Mouse (Mus musculus) heart, postnatal 4 days (tissue): ENCODE measurements around the gene Vgll4. TPM values are rescaled to one million over a fixed set of nuclear protein-coding genes. Genes with fewer than 3 reads are reported as not detected.
"Not testable (repeated sequence)": the region's sequence is repeated elsewhere in the genome, so short reads cannot be mapped to it uniquely, and the experiment has no call there.

Source experiments
- DNase-seq: peaks from one replicate; pipeline ENCODE4 v3.0.0; 2021
- total RNA-seq, 2 experiments: library from RNA; stranded (reverse); gene quantifications; 2 replicates each; pipeline ENCODE4 v1.2.3; 2021

The Vgll4 gene
- total RNA-seq, 2 experiments from 2014 or later, result 37.4 to 40.4 TPM

DNA sequence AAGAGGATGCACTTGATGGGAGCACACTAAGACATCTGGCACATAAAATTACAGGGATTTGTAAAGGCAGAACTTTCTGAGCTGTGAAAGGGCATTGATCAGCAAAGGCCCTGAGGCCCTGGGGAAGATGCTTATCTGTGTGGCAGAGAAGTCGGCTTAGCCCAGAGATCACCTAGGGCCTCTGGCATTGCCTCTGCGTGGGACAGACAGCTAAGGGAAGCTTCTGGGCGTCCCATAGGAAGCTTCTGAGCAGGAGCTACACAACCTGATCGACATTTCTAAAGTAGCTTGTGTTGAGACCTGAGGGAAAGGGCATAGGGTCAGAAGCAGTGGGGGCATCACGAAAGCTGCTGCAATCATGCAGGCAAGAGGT lies 32.9 kb downstream of the Vgll4 start:
- no peak for DNase-seq

DNA sequence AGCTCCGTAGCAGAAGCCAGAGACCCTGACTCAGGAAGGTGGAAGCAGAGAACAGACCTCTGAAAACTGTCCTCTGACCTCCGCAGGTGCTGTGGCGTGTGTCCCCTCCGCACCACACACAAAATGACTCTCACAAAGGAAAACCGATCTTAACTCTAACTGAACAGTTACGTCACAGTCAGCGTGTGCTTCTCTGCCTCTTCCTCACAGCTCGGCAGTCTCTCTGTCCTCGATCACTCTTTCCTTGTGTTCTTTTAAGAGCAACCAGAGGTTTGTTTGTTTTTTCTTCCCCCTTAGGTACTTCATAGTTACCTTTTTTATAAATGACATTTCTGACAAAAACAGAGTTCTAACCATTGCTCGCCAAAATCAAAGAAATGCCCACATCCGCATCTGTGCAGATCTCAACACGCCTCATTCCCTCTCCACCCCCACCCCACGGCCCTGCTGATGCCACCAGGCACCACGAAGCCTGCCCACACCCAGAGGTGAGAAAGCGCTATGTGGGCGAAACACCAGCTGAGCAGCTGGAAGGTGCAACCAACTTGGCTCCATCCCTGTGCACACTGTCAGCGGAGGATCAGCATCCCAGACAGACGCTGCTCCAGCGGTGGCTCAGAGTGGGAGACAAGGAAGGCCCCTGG lies 33.4 kb downstream of the Vgll4 start:
- no peak for DNase-seq

DNA sequence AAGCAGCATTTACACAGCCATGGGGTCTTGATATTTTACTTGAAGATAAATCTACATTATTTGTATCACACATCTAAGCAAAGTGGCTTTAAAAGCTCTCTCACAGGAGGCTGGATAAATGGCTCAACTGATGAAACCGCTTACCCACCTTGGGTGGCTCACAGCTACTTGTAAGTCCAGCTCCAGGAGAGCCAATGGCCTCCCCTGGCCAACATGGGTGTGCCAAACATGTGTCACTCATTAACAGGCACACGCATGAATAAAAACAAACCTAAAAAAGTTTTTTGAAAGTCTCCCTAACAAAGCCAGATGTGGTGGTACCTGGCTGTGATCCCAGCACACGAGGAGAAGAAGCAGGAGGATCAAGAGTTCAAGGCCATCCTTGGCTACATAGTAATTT lies 34.4 kb downstream of the Vgll4 start:
- DNase-seq, result no peak

DNA sequence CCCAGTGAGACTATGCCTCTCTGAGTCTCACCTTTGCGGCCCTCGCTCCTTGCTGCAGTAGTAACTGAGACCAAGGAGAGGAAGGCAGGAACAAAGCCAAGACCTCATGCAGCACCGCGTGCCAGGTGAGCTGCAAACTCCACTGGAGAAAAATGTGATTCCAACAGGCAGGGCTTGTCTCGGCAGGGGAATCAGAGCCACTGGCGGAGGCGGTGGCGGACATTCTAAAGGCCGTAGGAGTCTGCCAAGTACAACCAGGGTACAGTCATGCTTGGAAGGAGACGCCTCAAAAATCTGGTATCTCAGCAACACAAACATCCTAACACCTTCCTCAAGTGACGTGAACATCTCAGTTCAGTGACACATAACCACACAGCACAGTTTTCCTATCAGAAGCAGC lies 35.7 kb downstream of the Vgll4 start:
- no peak for DNase-seq

DNA sequence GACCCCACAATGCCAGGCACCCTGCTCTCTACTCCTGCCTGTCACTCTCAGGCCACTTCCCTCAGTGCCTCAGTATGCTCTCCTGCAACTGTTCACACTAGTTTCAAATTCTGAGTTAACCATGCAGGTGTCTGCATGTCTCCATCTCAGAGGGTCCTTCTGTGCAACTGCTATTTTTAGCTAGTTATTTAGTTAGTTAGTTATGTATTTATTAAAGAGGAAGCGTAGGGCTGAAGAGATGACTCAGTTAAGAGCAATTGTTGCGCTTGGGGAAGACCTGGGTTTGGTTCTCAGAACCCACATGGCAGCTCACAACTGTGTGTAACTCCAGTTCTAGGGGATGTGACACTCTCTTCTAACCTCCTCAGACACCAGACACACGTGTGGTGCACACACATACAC lies 36.8 kb downstream of the Vgll4 start:
- no peak for DNase-seq

DNA sequence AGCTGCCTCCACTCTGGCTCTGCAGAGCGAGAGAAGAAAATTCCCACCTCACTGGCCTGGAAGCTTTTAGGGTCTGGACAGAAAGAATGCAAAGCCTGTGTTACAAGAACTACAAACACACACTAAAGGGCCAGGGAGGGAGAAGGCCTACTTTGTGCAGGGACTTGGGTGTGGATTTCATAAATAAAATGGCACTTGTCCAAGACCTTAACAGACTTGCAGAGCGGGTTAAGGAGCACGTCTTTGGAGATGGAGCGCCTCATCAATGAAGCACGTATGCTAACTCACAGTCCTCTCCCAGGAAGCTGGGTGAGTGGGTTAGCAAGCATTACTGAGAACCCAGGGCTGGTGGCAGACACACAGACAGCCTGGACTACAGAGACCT lies 37.7 kb downstream of the Vgll4 start:
- DNase-seq, result no peak

DNA sequence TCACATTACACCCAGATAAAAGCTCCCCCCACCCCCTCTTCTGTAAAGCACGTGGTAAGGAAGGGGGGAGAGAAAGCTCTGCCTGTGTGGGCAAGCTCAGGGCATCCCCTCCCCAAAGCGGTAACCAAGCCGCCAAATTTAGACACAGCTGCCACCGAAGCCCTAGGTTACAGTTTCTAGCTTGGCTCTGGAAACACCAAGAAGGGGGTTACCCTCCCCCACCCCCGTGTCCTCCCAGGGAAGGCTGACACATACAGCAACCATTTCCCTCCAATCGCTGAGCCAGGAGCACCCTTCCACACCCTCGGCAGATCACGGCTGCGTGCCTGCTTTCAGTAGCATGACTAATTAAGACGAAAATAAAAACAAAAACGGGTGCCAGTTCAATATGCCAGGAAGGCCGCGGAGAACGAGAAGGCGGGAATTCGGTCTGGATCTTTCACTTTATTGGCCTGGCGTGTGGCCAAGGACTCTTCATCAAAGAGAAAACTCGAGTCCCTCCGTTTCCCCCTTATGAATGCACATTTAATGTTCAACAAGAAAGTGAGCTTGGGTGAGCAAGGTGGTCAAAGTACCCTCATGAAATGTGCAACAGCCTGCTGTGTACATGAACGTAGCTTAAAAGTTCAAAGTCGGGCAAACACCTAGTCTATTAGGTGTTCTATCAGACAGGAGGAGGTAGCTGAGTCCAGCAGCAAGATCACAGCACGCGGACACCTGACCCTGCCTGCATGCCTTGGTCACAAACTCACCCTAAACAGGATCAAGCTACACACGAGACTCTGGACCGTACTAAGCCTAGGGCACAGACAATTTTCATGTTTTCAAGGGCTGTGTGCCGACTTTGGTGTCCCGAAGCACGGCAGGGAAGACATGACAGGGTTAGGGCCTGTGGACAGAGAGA lies 38.3 kb downstream of the Vgll4 start:
- DNase-seq, result peak; percentile 44

DNA sequence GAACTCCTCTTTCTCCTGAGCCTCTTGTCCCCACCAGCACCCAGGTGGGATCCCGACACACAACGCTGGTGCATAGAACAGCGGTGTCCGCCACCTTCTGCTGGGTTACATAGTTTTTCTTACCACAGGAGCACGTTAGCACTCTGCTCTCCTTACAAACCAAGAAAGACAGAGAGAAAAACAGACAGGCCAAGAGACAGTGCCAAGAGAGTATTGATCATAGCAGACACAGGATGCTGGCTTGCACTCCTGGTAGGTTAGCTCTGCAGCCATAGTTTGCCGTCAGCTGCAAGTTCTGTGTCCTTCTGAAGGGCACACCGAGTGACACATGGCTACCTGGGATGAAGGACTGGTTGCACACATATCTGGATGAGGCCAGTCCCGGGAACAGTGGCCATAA lies 39.1 kb downstream of the Vgll4 start:
- no peak for DNase-seq

DNA sequence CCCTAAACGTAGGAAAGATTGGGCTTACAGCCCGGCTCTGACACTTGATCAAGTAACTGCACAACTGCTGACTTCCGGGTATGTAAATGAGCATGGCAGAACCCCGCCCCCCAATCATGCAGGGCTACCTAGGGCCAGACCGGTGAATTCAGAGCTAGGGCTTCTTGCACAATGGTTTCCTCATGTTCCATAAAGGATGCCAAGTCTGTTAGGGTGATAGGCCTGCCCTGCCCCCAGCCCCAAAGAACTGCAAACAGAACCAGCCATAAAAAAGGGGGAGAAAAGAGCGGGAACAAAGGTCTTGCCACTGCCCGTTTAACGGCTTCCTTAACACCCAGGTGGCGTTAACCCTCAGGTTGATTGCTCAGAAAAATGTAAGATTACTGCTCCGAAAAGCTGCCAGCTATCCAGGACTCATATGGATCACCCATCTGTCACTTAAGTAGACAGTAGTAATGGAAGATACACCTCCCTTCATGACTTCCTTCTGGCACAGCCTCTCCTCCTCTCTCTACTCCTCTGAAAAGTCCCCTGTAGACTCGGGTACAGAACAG lies 39.7 kb downstream of the Vgll4 start:
- DNase-seq, result no peak

DNA sequence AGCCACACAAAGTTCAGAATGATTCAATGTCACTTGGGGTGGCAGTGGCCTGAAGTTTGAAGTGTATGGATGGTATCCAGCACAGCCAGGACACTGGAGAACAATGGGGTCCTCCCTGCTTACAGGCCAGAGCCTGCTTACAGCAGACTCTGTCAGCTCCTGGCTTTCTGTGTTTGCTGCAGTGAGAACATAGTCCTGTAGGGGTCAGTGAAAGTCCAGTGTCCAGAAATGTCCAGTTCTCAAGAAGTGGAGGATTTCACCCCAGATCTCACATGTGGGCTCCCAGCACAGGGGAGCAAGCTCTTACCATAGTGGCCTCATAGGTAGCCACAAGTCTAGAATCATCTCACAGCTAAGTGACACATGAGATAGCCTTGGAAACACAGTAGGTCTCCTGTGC lies 40.4 kb downstream of the Vgll4 start:
- DNase-seq, result peak; percentile 65

DNA sequence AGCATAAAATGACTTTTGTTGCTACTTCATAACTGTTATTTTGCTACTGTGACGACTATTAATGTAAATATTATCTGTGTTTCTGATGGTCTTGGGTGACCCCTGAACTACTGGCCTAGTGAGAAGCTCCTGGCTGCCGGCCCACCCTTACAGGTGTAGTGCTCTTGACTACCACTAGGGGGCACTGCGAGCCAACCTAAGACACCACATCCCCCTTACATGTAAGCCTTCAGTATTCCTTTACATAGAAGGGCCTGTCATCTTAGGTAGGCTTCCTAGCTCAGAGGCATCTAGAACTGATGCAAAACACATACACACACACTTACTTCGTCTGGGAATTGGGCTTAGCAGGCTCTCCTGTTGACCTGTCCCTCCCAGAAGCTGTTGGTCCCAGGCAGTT lies 41.3 kb downstream of the Vgll4 start:
- peak; percentile 82 for DNase-seq

DNA sequence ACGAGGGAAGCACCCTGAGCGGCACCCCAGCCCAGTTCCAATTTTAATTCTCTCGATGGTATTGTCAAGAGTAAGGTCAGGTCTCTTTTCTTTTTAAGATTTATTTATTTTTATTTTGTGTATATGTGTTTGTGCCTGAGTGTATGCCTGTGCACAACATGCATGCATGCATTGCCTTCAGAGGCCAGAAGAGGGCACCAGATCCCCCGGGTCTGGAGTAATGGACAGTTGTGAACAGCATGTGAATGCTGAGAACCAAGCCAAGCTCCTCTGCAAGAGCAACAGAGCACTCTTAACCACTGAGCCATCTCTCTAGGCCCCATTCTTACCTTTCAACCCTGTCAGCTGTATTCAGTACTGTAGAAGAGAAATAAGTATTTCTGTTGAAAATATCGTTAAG lies 42.4 kb downstream of the Vgll4 start:
- no peak for DNase-seq

DNA sequence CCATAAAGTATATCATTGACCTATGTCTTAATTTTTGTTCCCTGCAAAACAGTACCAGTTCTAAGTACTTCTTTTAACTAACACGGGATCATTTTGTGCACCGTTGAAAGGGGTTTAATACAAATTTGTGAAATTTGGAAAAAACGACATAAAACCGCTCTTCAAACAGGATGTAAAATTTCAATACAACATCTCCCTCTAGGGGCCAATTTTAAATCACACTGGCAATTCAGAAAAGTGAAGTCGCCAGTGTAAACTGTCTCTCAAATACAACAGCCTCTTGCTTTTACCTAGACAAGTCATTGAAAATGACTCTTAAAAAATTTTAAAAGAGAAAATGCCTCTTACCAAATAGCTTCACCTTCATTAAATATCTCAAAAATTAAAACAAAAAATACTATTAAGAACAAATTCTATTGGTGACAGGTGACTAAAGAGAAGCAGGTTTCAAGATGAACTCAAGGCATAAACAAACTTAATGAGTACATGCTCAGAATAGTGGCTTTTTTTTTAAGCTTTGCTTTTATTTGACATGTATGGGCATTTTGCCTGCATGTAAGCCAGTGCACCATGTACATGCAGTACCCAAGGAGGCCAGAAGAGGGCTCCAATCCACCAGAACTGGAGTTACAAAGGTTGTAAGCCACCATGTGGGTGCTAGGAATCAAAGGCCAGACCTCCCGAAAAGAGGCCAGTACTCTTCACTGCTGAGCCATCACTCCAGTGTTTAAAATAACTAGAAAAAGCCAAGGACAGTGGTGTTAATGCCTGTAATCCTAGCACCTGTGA lies 43.2 kb downstream of the Vgll4 start:
- peak; percentile 65 for DNase-seq

DNA sequence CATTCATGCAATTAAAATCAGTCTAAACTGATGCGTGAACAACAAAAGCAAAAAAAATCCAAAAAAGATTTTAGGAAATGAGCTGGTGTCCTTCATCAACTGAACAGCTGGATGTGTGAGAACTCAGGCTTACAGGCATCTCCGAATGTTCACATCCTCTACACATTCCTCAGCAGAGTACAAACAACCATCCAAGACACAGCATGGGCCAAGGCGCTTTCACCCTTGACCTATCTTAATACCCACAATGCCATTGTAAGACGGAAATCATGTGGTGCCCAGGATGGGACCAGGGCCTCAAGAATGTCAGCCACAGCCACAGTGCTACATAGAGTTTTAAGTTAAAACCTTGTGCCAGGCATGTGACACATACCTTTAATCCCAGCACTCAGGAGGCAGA lies 44.6 kb downstream of the Vgll4 start:
- no peak for DNase-seq

DNA sequence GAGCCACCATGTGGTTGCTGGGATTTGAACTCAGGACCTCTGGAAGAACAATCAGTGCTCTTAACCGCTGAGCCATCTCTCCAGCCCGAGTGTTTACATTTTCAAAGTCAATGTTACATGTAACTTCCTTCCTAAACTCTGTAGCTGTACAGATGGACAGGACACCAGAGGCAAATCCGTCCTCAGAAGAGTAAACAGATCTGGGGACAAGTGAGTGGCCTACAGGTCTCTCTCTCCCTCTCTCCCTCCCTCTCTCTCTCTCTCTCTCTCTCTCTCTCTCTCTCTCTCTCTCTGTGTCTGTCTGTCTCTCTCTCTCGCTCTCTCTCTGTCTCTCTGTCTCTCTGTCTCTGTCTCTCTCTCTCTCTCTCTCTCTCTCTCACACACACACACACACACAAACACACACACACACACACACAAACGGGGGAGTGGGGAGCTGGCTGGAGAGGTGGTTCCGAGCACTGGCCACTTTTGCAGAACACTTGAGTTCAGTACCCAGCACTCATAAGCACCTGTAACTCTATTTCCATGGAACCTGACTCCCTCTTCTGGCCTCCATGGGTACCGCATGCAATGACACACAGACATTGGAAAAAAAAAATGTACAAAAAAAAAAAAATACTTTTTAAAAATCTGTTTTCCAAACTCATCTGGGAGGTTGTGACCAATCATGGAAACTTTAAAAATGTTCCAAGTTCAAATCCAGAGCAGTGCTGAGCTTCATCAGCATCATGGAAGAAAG lies 47.3 kb downstream of the Vgll4 start:
- not testable (repeated sequence) for DNase-seq

DNA sequence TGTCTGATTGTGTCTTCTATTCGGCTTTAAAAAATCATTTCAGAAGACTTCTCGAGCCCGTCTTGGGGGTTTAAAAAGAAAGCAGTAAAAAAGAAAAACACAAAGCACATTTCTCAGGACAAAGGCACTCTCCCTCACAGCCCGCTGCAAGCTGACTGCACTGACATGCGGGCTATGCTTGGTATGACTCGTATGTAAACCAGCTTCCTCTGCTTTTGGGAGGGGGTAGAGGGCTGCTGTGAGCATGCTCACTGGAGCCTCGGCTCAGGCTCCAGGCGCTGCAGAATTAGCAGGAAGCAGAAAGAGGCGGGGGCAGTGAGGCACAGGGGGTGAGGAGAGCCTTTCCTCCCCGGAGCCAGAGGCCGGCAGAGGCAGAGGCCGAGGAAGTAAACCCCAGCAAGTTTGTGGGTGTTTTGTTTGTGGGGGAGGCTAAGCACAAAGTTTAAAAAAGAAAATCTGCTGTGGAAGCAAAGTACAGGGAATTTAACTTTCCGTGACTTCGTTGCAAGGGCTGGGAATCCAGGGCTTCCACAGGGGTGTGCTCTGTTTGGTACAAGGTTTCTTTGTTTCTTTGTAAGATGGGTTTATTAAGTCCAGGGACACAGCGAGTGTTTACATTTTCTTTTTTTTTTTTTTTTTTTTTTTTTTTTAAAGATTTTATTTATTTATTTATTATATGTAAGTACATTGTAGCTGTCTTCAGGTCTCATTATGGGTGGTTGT lies 48.0 kb downstream of the Vgll4 start:
- DNase-seq, result peak; percentile 90

DNA sequence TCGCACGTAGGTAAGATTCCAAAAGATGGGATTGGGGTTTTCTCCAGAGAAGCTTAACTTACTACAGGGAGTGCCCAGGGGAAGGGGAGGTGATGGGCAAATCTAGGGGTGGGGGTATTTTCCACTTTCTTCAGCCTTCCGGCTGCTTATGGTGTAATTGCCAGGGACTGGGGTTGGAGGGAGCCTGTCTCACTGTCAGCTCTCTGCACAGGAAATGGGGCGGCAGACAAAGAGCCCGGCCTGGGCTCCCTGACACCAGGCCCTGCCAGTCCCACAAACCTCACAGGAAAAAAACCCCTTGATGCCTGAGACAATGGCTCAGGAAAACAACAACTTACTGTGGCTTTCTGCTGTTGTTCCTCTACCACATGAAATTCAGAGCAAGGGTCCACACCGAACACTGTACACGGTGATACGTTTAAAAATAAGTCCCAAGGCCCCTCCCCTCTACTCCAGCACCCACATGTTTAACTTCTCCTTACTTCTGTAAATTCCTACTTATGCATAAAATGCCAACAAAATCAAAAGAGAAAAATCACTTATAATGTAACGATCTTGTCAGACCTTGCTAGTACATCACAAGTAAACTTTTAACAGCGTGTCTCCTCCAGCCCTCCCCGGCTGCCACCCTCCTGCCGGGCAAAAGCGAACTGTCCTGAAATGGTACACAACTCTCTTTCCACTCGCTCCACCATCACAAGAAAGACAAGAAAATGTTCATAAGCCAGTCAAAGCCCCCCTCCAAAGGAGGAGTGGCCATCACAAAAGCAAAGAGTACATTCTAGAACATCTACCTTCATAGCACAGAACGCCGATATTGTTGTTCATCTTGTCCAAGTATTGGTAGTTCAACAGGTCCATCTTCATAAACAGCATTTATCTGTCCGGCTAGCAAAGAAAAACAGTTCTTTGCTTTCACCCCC lies 49.0 kb downstream of the Vgll4 start:
- DNase-seq, result peak; percentile 54

DNA sequence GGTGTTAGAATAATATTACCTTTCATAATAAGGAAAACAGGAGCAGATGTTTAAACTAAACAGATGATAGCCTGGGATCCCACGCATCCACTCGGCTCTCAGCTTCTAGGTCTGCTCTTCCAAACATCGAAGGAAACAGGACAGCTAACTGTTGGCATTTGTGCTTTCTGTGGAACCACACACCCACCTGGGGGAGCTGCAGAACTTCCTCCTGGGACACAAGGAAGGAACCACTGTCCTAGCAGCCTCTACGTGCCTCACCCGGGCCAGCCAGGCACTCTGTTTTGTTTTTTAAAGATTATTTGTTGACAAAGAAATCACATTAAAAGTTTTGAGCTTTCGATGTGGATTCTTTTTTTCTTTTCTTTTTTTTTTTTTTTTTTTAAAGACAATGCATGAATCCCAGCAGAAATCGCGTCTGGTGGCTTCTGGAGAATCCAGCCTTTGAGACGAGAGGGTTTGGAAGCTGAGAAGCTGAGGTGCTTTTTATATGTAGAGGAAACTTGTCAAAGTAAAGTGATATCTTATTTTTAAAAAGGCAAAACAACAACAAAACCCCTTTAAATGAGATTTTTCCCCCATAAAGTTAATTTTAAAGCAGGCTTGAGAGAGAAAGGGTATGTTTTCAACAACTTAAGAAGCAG lies 50.0 kb downstream of the Vgll4 start:
- DNase-seq, result no peak

DNA sequence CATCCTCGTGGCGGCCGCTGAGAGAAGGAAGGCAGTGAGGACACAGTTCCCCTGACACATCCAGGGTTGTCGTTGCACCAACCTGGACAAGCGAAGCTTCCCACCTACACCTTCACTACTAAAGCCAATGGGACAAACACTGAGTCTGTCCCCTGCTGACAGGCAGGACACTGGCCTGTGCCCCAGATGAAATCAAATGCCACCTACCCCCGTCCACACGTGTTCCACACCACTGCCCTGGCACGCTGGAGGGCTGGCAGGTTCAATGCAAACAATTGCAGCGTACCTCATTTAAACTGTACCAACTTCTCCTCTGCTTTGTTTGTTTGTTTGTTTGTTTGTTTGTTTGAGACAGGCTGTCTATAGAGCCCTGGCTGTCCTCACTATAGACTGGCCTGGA lies 50.8 kb downstream of the Vgll4 start:
- DNase-seq, result no peak
